Mouse (Mus musculus): ENCODE measurements around the gene Acot6. TPM values are rescaled to one million over a fixed set of nuclear protein-coding genes. Genes with fewer than 3 reads are reported as not detected.
A peak's percentile ranks its signal among the peaks of the same experiment; 100 is the strongest.
"Not testable (repeated sequence)": the region's sequence is repeated elsewhere in the genome, so short reads cannot be mapped to it uniquely, and the experiment has no call there.

The Acot6 gene
- polyA plus RNA-seq, 1 experiment from 2014 or later = 2.3 TPM

- TF ChIP-seq CTCF (IDR thresholded peaks at IDR 0.05; ENCODE audit: low read depth) = peak; percentile 41
- H3K27ac ChIP-seq (ENCODE audit: low read depth) = no peak overlapping the region
These were observed 39.5 kb upstream of the Acot6 start for GRCm38 (mm10) chr12:84060946-84061345.

GRCm38 (mm10) chr12:84062336-84062735 is 38.1 kb upstream of the Acot6 start:
- Histone ChIP-seq H3K9ac (no peak overlapping the region), H3K9me3 (ENCODE audit: low read depth, low read length) (no peaks in the 10 kb centered on the region), H3K36me3 (ENCODE audit: insufficient read depth) (no peaks in the 10 kb centered on the region), H3K4me1 (ENCODE audit: insufficient read depth) (no peaks in the 10 kb centered on the region), H3K4me3 (ENCODE audit: low read depth, low read length) (no peak overlapping the region), H3K27me3 (ENCODE audit: insufficient read depth, low read length) (no peaks in the 10 kb centered on the region), H3K27ac (ENCODE audit: low read depth) (no peak overlapping the region), H3K4me2 (no peak overlapping the region)
- WGBS = 90% methylated on average over 20 of the region's 20 CpGs
- no peak for ATAC-seq (ENCODE audit: insufficient read depth)
- TF ChIP-seq CTCF (IDR thresholded peaks at IDR 0.05; ENCODE audit: low read depth) = no peak
- no peak for DNase-seq

More at GRCm38 (mm10) chr12:84060946-84061345, 39.5 kb upstream of the Acot6 start:
- Histone ChIP-seq H3K9ac (no peak overlapping the region), H3K9me3 (ENCODE audit: low read depth, low read length) (no peaks in the 10 kb centered on the region), H3K36me3 (ENCODE audit: insufficient read depth) (no peaks in the 10 kb centered on the region), H3K4me1 (ENCODE audit: insufficient read depth) (no peaks in the 10 kb centered on the region), H3K27me3 (ENCODE audit: insufficient read depth, low read length) (no peaks in the 10 kb centered on the region), H3K4me3 (ENCODE audit: low read depth, low read length) (no peak overlapping the region), H3K4me2 (no peak overlapping the region)
- 28% methylated on average over 2 of the region's 2 CpGs for WGBS
- ATAC-seq (ENCODE audit: insufficient read depth) (no peak), DNase-seq (peak; percentile 68)

GRCm38 (mm10) chr12:84063228-84063627 is 37.2 kb upstream of the Acot6 start:
- ATAC-seq (ENCODE audit: insufficient read depth) (no peak), DNase-seq (peak; percentile 26)
- H3K9me3 ChIP-seq (ENCODE audit: low read depth, low read length) = no peaks in the 10 kb centered on the region
- peak; percentile 43 for TF ChIP-seq CTCF (IDR thresholded peaks at IDR 0.05; ENCODE audit: low read depth)
- no peak overlapping the region for H3K9ac ChIP-seq
- H3K4me1 ChIP-seq (ENCODE audit: insufficient read depth) = no peaks in the 10 kb centered on the region
- H3K4me2 ChIP-seq = no peak overlapping the region
- no peak overlapping the region for H3K27ac ChIP-seq (ENCODE audit: low read depth)
- 66% methylated on average over 5 of the region's 5 CpGs for WGBS
- H3K36me3 ChIP-seq (ENCODE audit: insufficient read depth) = no peaks in the 10 kb centered on the region
- H3K27me3 ChIP-seq (ENCODE audit: insufficient read depth, low read length) = no peaks in the 10 kb centered on the region
- no peak overlapping the region for H3K4me3 ChIP-seq (ENCODE audit: low read depth, low read length)

GRCm38 (mm10) chr12:84063833-84064232 is 36.6 kb upstream of the Acot6 start:
- DNase-seq (no peak), ATAC-seq (ENCODE audit: insufficient read depth) (no peak)
- Histone ChIP-seq H3K4me3 (ENCODE audit: low read depth, low read length) (no peak overlapping the region), H3K36me3 (ENCODE audit: insufficient read depth) (no peaks in the 10 kb centered on the region), H3K4me1 (ENCODE audit: insufficient read depth) (no peaks in the 10 kb centered on the region), H3K27ac (ENCODE audit: low read depth) (no peak overlapping the region), H3K9ac (no peak overlapping the region), H3K9me3 (ENCODE audit: low read depth, low read length) (no peaks in the 10 kb centered on the region), H3K27me3 (ENCODE audit: insufficient read depth, low read length) (peaks cover 4% of the 10 kb centered on the region), H3K4me2 (no peak overlapping the region)
- WGBS = 63% methylated on average over 2 of the region's 2 CpGs
- no peak for TF ChIP-seq CTCF (IDR thresholded peaks at IDR 0.05; ENCODE audit: low read depth)

- no peak for TF ChIP-seq CTCF (IDR thresholded peaks at IDR 0.05; ENCODE audit: low read depth)
- DNase-seq = no peak
- 70% methylated on average over 8 of the region's 8 CpGs for WGBS
These were observed 35.8 kb upstream of the Acot6 start for GRCm38 (mm10) chr12:84064621-84065020.

GRCm38 (mm10) chr12:84067752-84068151 is 32.7 kb upstream of the Acot6 start:
- Histone ChIP-seq H3K27me3 (ENCODE audit: insufficient read depth, low read length) (peaks cover 13% of the 10 kb centered on the region), H3K4me1 (ENCODE audit: insufficient read depth) (no peaks in the 10 kb centered on the region), H3K4me2 (no peak overlapping the region), H3K4me3 (ENCODE audit: low read depth, low read length) (no peak overlapping the region), H3K36me3 (ENCODE audit: insufficient read depth) (no peaks in the 10 kb centered on the region), H3K27ac (ENCODE audit: low read depth) (no peak overlapping the region), H3K9me3 (ENCODE audit: low read depth, low read length) (no peaks in the 10 kb centered on the region), H3K9ac (no peak overlapping the region)
- DNase-seq (no peak), ATAC-seq (ENCODE audit: insufficient read depth) (no peak)
- TF ChIP-seq CTCF (IDR thresholded peaks at IDR 0.05; ENCODE audit: low read depth) = no peak
- 65% methylated on average over 4 of the region's 4 CpGs for WGBS

More at GRCm38 (mm10) chr12:84064621-84065020, 35.8 kb upstream of the Acot6 start:
- H3K9ac ChIP-seq = no peak overlapping the region
- no peak overlapping the region for H3K27ac ChIP-seq (ENCODE audit: low read depth)
- H3K36me3 ChIP-seq (ENCODE audit: insufficient read depth) = no peaks in the 10 kb centered on the region
- no peak overlapping the region for H3K4me2 ChIP-seq
- H3K27me3 ChIP-seq (ENCODE audit: insufficient read depth, low read length) = peaks cover 9% of the 10 kb centered on the region
- H3K9me3 ChIP-seq (ENCODE audit: low read depth, low read length) = no peaks in the 10 kb centered on the region
- no peak overlapping the region for H3K4me3 ChIP-seq (ENCODE audit: low read depth, low read length)
- H3K4me1 ChIP-seq (ENCODE audit: insufficient read depth) = no peaks in the 10 kb centered on the region
- no peak for ATAC-seq (ENCODE audit: insufficient read depth)

- no peak for TF ChIP-seq CTCF (IDR thresholded peaks at IDR 0.05; ENCODE audit: low read depth)
- ATAC-seq (ENCODE audit: insufficient read depth) (no peak), DNase-seq (no peak)
- Histone ChIP-seq H3K4me2 (no peak overlapping the region), H3K36me3 (ENCODE audit: insufficient read depth) (no peaks in the 10 kb centered on the region), H3K4me3 (ENCODE audit: low read depth, low read length) (no peak overlapping the region), H3K27ac (ENCODE audit: low read depth) (no peak overlapping the region), H3K4me1 (ENCODE audit: insufficient read depth) (no peaks in the 10 kb centered on the region), H3K27me3 (ENCODE audit: insufficient read depth, low read length) (peaks cover 13% of the 10 kb centered on the region), H3K9ac (no peak overlapping the region), H3K9me3 (ENCODE audit: low read depth, low read length) (no peaks in the 10 kb centered on the region)
- WGBS = 70% methylated on average over 8 of the region's 8 CpGs
These were observed 32.2 kb upstream of the Acot6 start for GRCm38 (mm10) chr12:84068296-84068695.

GRCm38 (mm10) chr12:84068986-84069385 is 31.5 kb upstream of the Acot6 start, which contains the start of gene Acot5:
TSS of gene Acot5 (plus strand) at chr12:84069325.
- Histone ChIP-seq H3K9me3 (ENCODE audit: low read depth, low read length) (no peaks in the 10 kb centered on the region), H3K27me3 (ENCODE audit: insufficient read depth, low read length) (peaks cover 13% of the 10 kb centered on the region), H3K4me1 (ENCODE audit: insufficient read depth) (no peaks in the 10 kb centered on the region), H3K4me2 (peak within 1 kb of the TSS; percentile 64), H3K36me3 (ENCODE audit: insufficient read depth) (no peaks in the 10 kb centered on the region), H3K9ac (no peak within 1 kb of the TSS; the same call in 1 of the 2 replicates), H3K27ac (ENCODE audit: low read depth) (no peak within 1 kb of the TSS), H3K4me3 (ENCODE audit: low read depth, low read length) (peak within 1 kb of the TSS; percentile 41)
- TF ChIP-seq CTCF (IDR thresholded peaks at IDR 0.05; ENCODE audit: low read depth) = no peak
- ATAC-seq (ENCODE audit: insufficient read depth) (no peak), DNase-seq (no peak)
- 40% methylated on average over 9 of the region's 9 CpGs for WGBS

- H3K36me3 ChIP-seq (ENCODE audit: insufficient read depth); H3K9ac ChIP-seq; H3K27ac ChIP-seq (ENCODE audit: low read depth); H3K9me3 ChIP-seq (ENCODE audit: low read depth, low read length); H3K4me1 ChIP-seq (ENCODE audit: insufficient read depth); ATAC-seq (ENCODE audit: insufficient read depth): not testable (repeated sequence)
- DNase-seq = peak; percentile 26
- peaks cover 13% of the 10 kb centered on the region for H3K27me3 ChIP-seq (ENCODE audit: insufficient read depth, low read length)
- WGBS = 1% methylated on average over 39 of the region's 52 CpGs
- peak overlapping the region; percentile 41 for H3K4me3 ChIP-seq (ENCODE audit: low read depth, low read length)
- H3K4me2 ChIP-seq = peak overlapping the region; percentile 64
These were observed 30.9 kb upstream of the Acot6 start for GRCm38 (mm10) chr12:84069582-84069981.
